Mouse (Mus musculus): ENCODE data around the gene Esyt1. TPM values are rescaled to one million over a fixed set of nuclear protein-coding genes. Genes with fewer than 3 reads are reported as not detected.

Gene Esyt1
- total RNA-seq, 4 experiments from 2014 or later: 16.5 to 17.5 (median 17.1) TPM

DNA sequence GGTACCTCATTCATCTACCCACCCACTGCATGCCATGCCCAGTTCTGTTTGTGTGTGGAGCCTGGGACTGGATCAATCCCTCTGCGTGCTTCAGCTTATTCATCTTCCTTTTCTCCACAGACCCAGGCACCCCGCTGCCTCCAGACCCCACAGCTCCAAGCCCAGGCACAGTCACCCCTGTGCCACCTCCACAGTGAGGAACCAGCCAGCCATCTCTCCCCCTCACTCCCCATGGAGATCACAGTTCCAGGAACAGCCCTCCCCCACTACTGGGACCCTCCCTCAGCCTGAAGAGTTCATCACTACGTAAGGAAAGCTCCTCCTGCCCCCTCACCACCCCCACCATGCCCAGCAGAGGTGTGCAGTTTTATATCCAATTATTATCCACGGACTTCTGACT lies 36.9 kb downstream of the Esyt1 start:
- DNase-seq (ENCODE audit: low spot score): no peak

DNA sequence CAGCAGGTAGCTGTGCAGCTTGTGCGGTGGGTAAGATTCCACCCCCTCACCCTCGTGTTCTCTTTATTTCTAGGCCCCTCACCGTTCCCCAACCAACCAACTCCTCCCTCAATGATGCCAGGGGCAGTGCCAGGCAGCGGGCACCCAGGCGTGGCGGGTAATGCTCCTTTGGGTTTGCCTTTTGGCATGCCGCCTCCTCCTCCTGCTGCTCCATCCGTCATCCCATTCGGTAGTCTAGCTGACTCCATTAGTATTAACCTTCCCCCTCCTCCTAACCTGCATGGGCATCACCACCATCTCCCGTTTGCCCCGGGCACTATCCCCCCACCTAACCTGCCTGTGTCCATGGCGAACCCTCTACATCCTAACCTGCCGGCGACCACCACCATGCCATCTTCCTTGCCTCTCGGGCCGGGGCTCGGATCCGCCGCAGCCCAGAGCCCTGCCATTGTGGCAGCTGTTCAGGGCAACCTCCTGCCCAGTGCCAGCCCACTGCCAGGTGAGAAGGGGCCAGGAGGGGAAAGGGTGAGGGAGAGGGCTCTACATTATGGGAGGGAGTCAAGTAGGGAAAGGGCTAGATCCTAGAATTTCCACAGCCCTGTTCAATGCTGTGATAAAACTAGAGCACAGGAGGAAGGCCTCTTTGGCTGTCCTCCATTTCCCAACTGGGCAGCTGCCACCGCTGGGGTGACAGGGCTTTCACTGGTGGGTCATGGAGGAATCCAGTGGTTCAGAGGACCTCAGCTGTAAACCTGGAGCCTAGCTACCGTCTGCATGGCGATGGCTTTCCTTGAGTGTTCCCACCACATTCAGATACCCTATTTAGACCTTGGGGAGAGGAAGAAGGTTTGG lies 37.6 kb downstream of the Esyt1 start:
- DNase-seq (ENCODE audit: low spot score): no peak

DNA sequence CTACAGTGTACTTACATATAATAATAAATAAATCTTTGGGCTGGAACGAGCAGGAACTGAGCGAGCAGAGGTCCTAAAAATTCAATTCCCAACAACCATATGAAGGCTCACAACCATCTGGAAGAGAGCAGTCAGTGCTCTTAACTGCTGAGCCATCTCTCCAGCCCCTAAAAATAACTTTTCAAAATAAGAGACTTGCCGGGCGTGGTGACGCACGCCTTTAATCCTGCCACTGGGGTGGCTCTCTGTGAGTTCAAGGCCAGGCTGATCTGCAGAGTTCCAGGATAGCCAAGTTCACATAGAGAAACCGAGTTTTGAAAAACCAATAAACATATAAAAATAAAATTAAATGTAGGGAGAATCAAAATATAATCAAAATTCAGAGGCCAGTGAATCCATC lies 39.3 kb downstream of the Esyt1 start:
- no peak for DNase-seq (ENCODE audit: low spot score)

DNA sequence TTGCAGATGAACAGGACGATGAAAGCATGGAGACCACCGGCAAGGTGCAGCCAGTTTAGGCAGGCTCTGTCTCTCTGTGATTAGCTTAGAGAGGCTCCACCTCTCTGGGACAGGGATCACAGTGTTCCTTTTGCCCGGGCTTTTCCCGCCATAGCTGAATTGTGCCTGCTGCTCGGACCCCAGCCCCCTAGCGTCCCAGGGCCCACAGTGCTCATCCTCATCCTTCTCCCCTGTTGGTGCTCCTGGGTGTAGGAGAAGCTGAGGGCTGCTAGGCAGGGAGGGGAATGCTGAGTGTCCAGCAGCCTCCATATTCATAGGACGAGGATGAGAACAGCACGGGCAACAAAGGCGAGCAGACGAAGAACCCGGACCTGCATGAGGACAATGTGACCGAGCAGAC lies 51.3 kb downstream of the Esyt1 start:
- DNase-seq (ENCODE audit: low spot score): no peak

DNA sequence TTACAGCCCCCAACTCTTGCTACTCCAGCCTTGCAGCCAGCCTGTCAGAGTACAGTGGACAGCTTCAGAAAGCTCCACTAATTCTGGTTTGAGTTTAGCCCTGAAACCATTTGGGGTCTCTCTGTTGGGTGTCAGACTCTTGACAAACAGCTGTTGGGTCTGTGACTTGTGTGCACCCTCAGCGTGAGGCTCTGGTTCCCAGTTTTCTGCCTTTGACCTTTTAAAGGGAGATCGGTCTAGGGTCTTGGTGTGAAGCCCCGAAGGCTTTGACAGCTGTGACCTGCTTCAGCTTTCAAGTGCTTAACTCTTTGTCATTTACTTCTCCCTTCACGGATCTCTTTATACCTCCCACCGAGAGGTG lies 65.4 kb downstream of the Esyt1 start:
- DNase-seq (ENCODE audit: low spot score): no peak

Small RNA genes within 50 kb of the gene (microRNA-seq; reads per million reads assigned to microRNA genes)
- gene Gm47275 (not detected), gene Mir6916 (not detected)

Other genes starting within 250 kb of the Esyt1 start
- under 1 TPM in 1 of 4 experiments, not detected in 3; 0.38 TPM for gene Il23a, start 227.1 kb downstream of the Esyt1 start, total RNA-seq (2022)
- gene Pan2, start 222.5 kb downstream of the Esyt1 start, total RNA-seq (2022): 1 to 10 TPM; 6.1 to 7.1 (median 6.5) TPM
- gene Cnpy2, start 203.4 kb downstream of the Esyt1 start, total RNA-seq (2022): 10 to 100 TPM; 54.6 to 73.4 (median 61.2) TPM
- 1,000 to 10,000 TPM in 3 of 4 experiments, 100 to 1,000 TPM in 1; 991 to 1,066 (median 1,045) TPM for gene Cs, start 188.1 kb downstream of the Esyt1 start, total RNA-seq (2022)
- 100 to 1,000 TPM; 365 to 443 (median 423) TPM for gene Coq10a, start 156.9 kb downstream of the Esyt1 start, total RNA-seq (2022)
- 10 to 100 TPM; 39.8 to 45.9 (median 44.0) TPM for gene Ankrd52, start 148.8 kb downstream of the Esyt1 start, total RNA-seq (2022)
- not detected for gene Slc39a5, start 124.6 kb downstream of the Esyt1 start, total RNA-seq (2022)
- gene Nabp2, start 114.4 kb downstream of the Esyt1 start, total RNA-seq (2022): 10 to 100 TPM; 44.8 to 50.8 (median 45.2) TPM
- gene Rnf41, start 114.2 kb downstream of the Esyt1 start, total RNA-seq (2022): 10 to 100 TPM; 16.2 to 17.6 (median 16.7) TPM
- 10 to 100 TPM; 76.2 to 83.2 (median 79.1) TPM for gene Smarcc2, start 66.6 kb downstream of the Esyt1 start, total RNA-seq (2022)
- gene Myl6, start 31.7 kb downstream of the Esyt1 start, total RNA-seq (2022): 100 to 1,000 TPM; 202 to 251 (median 236) TPM
- 1 to 10 TPM; 3.2 to 4.1 (median 3.4) TPM for gene Myl6b, start 27.2 kb downstream of the Esyt1 start, total RNA-seq (2022)
- 1 to 10 TPM; 5.7 to 9.9 (median 6.8) TPM for gene Zc3h10, start 21.9 kb upstream of the Esyt1 start, total RNA-seq (2022)
- 1,000 to 10,000 TPM; 1,313 to 1,574 (median 1,476) TPM for gene Rpl41, start 23.4 kb upstream of the Esyt1 start, total RNA-seq (2022)
- gene Pa2g4, start 40.1 kb upstream of the Esyt1 start, total RNA-seq (2022): 10 to 100 TPM; 35.0 to 47.9 (median 39.4) TPM
- gene Erbb3, start 63.8 kb upstream of the Esyt1 start, total RNA-seq (2022): 1 to 10 TPM; 6.9 to 8.5 (median 7.9) TPM
- 100 to 1,000 TPM; 142 to 284 (median 234) TPM for gene Rps26, start 100.9 kb upstream of the Esyt1 start, total RNA-seq (2022)
- gene Ikzf4, start 120.1 kb upstream of the Esyt1 start, total RNA-seq (2022): 1 to 10 TPM in 1 of 4 experiments, under 1 TPM in 3; 0.49 to 2.3 (median 0.55) TPM
- gene Suox, start 148.2 kb upstream of the Esyt1 start, total RNA-seq (2022): 10 to 100 TPM; 23.1 to 28.7 (median 25.9) TPM
- gene Rab5b, start 170.4 kb upstream of the Esyt1 start, total RNA-seq (2022): 10 to 100 TPM; 84.0 to 87.9 (median 85.0) TPM
- under 1 TPM; 0.29 to 0.79 (median 0.44) TPM for gene Pmel, start 178.3 kb upstream of the Esyt1 start, total RNA-seq (2022)
- 1 to 10 TPM; 8.0 to 8.8 (median 8.5) TPM for gene Cdk2, start 179.2 kb upstream of the Esyt1 start, total RNA-seq (2022)
- 10 to 100 TPM; 11.3 to 12.9 (median 12.6) TPM for gene Dgka, start 219.0 kb upstream of the Esyt1 start, total RNA-seq (2022)
- 10 to 100 TPM in 1 of 4 experiments, 1 to 10 TPM in 3; 7.9 to 11.1 (median 9.4) TPM for gene Pym1, start 222.0 kb upstream of the Esyt1 start, total RNA-seq (2022)

Data from heart, adult 8-10 months (tissue).